Mouse (Mus musculus) retina, adult 2 months (tissue): Measurements from ENCODE around the gene 4931428L18Rik.
"Not testable (repeated sequence)": the region's sequence is repeated elsewhere in the genome, so short reads cannot be mapped to it uniquely, and the experiment has no call there.

Source experiments
- DNase-seq: peaks from one replicate; pipeline ENCODE4 v3.0.0-alpha.2; 2012; ENCODE audit warnings: low read depth, low spot score

Gene 4931428L18Rik

DNA sequence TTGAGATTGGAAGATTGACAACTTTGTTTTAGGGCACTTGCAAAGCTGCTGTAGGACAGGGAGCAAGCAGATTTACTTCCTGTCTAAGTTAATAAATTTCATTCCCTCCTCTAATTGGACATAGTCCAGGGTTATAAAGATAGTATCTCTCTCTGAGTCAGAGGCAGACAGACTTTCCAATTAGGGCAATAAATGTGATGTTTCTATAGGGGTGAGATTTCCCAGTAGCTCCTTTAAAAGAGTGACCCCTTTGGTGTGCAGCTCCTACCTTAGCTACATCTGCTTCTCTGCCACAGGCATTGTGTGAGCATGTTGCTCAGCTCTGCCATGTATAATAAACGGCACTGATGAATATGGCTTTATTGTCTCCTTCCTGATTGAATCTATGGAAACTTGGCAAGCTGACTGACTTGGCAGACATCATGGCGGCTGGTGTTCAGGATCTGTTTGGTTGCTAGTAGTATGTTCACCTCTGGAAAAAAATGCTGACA is 163.6 kb downstream of the 4931428L18Rik start:
- DNase-seq = no peak

DNA sequence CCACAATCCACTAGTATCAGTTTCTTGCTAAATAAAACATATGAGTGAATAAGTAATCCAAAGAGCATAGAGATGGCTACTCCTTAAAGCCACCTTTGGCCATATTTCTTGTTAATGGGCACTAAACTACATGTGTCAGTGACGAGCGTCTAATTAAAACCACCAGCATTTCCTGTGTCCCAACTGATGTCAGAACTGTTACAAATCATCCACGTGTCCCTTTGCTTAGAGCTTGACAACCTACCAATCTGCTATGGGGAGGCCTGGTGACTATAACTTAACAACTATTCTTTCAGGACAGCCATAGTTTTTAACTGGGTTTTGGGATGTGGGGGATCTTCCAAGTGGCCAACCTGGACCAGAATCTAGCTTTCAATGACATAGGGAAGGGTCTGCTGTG is 164.3 kb downstream of the 4931428L18Rik start:
- no peak for DNase-seq

DNA sequence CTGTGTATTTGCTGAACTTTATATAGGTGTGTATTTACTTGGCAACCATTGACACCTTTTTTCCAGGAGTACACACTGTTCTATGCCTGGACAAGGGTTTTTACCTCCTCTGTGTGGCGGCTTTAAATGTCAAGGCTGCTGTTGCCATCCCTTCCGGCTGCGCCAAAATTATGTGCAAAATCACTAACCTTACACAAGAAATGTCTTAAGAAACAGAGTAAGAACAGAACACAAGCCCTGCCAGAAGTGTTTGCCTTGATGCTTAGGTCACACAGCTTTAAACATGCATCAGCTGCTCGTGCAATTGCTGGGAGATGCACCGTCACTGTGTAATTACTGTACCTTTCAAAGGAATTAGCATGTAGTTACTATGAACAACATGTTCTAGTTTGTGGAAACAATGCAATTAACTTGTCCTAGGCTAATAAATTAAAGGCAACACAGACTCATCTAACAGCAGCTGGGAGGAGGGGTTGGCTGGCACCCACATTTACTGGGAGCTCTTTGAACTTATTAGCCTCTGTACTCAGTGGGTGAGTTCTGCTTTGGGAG is 171.0 kb downstream of the 4931428L18Rik start:
- no peak for DNase-seq

DNA sequence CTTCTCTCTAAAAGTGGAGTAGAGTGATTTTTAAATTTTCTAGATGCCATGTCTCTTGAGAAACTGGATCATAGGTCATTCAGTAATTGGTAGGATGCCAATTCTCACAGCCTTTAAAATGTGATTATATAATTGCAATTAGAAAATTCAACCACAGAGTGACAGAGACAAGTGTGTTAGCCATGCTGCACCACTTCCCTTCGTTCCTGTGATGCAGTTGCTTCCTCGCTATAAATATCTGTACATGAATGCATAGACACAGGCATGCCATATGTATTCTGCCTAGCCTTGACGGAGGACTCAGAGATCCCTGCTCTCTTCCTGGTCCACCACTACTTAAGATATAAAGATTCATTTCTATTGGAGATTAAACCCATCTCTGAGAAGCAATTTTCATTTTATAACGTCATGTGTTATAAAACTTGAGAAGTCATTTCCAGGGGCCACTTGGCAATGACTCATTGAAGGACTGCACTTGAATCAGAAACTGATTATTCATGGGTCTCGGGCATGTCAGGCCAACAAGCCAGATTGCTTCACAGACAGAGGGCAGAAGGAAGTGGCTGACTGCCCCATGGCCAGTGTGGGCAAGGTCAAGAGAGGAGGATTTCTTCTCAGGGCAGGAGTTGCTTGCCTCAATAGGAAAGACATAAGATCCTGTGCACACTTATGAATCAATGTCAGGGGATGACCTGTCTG is 172.4 kb downstream of the 4931428L18Rik start:
- no peak for DNase-seq

DNA sequence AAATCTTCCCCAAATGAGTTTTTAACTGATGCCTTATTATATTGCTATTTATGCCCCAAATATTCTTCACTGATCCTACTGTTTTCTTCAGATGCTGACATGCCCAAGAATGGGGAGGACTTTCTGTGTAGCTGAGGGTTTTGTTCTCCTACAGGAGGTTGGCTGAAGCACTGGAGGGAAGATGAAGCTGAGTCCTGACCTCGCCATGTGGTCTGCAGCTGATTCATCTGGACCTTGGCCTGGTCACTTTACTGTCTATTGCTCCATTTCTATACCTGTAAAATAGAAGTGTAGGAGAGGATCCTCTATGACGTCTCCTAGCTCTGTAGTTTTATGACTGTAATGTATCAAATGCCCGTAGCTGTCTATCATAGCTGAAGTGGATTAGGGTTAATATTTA is 179.3 kb downstream of the 4931428L18Rik start:
- DNase-seq = no peak

DNA sequence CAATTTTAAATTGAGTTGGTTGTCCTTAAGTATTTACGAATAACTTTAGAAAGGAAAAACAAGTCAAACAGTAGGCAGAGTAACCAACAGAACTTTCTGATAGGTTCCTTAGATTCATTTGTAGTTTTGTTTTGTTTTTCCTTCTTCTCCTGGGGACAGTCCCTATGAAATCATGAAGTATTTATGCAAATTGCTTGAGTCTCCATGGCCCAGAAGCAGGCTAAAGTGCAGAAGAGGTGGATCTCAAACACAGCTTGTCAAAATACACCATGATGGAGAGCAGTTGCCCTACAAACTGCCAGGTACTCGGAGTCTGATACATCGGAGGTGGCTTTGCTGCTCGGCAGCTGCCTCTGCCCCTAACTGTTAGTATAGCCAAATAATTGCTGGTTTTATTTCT is 179.7 kb downstream of the 4931428L18Rik start:
- no peak for DNase-seq

DNA sequence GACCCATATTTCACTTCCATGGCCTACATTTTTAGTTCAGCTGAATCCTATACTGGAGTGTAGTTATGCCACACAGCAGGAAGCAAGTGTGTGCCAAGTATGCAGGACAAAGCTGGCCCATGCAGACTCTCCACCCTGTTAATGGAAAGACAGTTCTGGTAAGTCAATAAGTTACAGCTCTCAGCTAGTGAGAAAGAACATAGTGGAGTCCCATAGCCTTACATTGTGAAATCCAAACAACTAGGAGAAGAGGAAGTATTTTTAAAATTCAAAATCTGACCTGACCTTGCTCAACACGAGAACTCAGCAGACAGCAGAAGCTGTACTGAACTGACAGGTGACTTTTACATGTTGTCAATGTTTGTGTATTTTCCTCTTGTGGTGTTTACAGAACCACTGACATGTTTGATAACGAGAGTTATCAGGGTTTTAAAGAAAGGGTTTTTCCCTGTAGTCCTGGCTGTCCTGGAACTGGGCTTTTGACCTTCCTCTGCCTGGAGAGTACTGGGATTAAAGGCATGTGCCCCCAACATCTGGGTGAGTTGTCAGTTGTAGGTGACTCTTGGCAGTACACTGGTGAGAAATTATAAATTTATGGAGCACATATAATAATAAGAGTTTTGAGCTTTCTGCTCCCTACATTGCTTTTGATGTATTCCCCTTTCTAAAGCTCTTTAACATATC is 188.5 kb downstream of the 4931428L18Rik start:
- DNase-seq = no peak

DNA sequence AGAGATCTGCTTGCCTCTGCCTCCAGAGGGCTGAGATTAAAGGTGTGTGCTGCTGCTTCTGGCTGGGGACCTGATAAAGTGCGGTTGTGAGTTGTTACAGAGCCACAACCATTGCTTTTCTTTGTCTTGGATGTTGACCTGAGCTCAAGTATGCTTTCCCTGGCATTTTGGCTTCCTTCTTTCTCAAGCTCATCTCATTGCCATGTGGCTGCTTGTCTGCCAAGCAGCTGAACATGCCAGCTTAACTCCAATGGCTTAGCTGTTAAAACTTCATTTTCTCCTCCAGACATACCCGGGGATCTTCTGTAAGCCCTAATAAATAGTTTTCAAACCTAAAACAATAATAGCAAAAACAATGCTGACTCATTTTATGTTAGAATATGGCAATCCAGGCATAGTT is 190.1 kb downstream of the 4931428L18Rik start:
- DNase-seq = no peak

DNA sequence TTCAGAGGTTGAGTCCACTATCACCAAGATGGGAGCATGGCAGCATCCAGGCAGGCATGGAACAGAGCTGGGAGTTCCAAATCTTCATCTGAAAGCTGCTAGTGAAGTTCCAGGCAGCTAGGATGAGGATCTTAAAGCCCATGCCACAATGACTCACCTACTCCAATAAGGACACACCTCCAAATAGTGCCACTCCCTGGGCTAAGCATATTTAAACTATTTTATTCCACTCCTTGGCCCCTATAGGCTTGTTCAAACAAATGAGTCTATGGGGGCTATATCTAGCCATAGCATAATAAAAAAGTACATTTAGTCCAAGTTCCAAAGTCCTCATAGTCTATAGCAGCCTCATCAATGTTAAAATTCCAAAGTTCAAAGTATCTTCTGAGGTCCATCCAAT is 199.3 kb downstream of the 4931428L18Rik start:
- DNase-seq = no peak

DNA sequence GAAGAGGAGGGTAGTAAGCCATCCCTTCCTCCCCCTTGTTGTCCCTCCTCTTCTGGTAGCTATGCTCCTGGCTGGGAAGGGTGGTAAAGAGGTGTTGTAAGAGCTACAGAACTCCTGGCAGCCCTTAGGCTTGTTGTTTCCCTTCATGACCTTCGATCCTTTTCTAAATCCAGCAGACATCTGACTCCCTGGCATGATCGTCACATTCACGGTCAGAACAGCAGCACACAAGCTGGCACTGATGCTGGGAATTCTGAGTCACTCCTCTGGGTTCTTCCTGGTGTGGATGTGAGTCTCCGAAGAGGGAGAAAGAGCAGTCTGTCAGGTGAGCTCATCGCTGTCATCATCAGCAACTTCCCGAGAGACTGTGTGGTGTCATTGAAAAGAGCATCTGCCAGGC is 203.2 kb downstream of the 4931428L18Rik start:
- no peak for DNase-seq

DNA sequence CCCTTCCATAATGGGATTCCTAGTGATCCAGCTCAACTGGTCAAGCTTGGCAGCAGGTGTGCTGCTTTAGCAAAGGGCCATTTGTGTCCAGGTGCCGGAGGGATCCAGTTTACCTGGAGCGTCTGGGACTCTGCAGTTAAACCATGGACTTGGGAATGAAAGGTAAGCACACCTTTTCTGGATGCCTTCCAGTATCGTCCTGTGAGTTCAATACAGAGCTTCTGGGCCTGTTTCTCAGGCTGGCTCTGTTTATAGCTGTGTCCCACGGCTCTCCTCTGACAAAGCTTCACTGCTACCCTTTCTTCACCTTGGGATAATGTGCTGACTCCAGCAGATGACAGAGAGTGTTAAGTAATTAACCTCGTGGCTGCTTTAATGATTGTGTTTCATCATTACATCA is 205.1 kb downstream of the 4931428L18Rik start:
- no peak for DNase-seq

DNA sequence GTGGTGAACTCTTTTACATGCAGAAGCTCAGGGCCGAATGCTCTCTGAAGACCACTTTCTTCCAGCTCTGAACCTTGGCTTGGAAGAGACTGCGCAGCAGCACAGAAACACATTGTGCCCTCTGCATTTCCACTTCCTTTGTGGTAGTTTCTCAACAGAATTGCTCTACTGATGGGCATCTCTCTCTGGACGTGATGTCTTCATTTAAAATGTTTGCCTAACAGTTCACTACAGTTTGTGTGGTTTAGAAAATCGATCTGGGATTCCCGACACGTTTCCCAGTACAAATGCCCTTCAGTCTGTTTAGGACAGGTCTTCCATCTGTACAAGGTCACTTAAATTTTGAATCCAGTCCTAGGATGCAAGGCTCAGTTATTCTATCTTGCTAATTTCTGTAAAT is 206.4 kb downstream of the 4931428L18Rik start:
- no peak for DNase-seq

DNA sequence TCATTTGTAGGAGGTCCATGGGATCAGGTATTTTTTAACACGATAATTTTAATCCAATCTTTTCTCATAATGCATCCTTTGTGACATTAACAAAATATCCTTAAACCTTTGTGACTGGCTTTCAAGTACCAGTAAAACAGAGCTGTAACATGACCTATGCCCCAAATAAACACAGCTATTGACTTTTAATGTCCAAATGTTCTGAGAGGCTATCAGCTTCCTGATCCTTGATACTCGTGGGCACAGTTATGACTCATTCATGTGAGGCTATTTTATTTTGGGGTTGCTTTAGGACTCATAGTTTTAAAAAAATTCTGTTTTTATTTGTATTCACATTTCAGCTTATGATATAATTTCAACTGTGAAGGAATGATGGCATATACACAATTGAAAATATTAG is 207.2 kb downstream of the 4931428L18Rik start:
- no peak for DNase-seq

DNA sequence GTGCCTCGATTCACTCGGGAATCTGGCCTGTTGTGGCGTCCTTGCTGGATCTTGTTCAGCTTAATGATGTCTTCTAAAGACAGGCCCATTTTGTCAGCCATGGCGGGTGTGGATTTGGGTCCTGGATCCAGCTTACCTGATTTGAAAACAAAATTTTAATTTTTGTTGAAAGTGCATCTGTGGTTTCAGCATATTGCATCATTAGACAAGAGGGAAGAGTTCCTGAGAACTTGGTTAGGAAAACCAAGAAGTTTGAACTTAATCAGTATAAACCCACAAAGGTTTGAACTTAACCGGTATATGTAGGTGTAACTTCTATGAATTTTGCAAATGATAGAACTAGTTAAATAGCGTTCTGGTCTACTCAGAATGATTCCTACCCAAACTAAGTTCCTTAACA is 244.6 kb downstream of the 4931428L18Rik start, which contains the start of gene AC153137.1:
Gene AC153137.1, minus strand, starts transcription at position 101 of the 400 bp plus-strand sequence.
- not testable (repeated sequence) for DNase-seq

DNA sequence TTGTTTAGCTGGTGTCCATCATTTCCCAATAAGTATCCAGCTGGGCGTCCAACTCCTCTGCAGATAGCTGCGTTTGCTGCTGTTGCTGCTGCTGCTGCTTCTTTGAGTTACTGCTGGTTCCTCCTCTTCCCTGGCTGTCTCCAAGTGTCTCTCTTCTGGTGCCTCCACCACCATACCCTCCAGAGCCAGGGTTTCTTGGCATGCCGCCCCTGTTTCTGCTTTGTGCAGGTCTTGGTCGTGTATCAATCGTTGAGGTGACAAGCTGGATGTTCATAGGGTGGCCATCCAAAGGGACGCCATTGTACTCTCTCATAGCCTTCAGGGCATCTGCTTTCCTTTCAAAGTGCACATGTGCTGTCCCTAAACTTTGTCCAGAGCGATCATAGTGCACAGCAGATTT is 245.2 kb downstream of the 4931428L18Rik start:
- DNase-seq = not testable (repeated sequence)

DNA sequence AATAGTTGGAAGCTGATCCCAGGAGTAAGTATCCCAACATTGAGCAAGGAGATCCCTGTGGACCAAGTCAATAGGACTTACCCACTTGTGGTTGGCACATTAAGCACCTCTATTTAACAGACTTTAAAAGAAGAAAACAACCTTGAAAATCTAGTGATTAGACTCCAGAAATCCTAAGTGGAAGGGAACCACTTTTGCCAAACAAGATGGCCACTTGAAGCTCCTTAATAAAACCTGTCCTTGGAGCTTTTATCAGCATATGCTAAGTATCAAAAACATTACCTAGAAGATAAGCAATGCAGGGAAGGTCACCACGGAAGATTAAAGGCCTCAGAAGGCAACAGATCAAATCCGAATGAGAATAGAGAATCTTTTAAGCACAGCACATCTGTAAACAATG is 270.7 kb downstream of the 4931428L18Rik start:
- no peak for DNase-seq

DNA sequence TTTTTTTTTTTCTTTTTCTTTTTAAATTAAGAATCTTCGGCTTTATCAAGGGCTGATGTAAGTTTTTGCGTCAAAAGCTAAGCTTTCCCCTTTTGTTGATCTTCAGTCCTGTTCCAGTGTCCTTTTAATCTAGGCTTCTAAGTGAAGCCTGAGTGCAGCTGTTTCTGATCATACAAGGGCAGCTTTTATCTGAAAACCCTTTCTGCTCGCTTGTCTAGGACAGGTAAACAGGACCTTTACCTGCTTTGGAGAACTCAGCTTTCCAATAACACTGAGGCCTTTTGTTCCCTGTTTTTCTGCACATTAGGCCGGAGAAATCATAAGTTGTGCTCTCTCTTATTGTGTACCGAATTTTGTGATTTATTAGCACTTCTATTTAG is 272.0 kb downstream of the 4931428L18Rik start:
- no peak for DNase-seq

DNA sequence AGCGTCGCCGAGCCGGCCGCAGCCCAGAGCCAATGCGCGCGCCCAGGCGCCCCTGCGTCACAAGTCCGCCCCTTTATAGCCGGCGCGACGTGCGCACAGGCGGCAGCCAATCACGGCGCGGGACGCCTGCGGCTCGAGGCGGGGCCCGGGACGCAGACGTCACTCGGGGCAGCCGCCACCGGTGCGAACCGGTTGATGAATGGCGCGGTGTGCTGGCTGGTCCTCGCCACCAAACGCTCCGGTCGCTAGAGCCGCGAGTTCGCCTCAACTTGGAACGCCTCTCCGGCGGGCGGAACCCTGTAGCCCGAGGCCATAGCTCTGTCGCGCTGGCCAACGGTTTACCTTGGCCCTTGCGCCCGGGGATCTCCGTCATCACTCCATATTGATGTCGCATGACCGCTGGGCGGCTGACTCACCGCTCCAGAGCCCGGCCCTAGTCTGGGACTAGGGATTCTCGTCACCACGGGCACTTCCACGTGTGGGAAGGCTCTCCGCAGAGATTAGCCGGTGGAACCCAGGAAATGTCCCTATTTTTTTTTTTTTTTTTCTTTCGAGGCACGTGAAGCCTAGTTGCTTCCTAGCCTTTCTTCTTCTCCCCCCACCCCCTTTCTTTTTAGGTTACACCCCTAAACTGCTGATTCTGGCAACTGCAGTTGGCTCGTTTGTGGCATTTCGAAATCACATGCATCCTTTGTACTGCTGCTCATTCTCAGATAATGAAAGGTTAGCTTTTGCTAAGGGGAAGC is 272.6 kb downstream of the 4931428L18Rik start:
- peak; percentile 94 for DNase-seq

DNA sequence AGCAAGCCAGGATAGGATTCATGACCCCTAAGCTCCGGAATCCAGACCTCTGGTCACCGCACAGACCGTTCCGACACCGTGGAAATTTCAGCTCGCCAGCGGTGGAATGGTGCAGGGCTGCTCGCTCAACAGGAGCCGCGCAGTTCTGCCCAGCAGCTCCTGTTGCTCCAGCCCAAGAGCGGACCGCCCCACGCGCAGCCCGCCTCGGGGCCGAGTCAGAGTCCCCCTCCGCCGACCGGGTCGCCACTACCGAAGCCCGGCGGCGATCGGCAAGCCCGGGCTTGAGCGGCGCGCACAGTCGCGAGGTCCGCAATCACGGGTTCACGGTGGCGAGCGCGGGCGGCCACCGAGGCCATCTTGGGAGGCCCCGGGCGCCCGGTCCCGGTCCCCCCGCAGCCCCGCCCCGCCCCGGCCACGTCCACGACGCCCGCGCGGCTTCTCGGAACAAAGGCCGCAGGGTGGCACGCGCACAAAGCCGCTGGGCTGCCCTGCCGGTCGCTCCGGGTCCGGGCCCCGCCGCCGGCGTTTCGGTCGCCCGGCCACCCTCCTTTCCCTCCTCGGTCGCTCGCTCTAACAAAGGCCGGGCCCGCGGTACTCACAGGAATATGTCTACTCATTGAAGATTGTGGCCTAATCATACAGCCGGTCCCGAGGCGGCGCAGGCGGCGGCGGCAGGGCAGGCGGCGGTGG is 273.4 kb downstream of the 4931428L18Rik start:
- DNase-seq = peak; percentile 22

DNA sequence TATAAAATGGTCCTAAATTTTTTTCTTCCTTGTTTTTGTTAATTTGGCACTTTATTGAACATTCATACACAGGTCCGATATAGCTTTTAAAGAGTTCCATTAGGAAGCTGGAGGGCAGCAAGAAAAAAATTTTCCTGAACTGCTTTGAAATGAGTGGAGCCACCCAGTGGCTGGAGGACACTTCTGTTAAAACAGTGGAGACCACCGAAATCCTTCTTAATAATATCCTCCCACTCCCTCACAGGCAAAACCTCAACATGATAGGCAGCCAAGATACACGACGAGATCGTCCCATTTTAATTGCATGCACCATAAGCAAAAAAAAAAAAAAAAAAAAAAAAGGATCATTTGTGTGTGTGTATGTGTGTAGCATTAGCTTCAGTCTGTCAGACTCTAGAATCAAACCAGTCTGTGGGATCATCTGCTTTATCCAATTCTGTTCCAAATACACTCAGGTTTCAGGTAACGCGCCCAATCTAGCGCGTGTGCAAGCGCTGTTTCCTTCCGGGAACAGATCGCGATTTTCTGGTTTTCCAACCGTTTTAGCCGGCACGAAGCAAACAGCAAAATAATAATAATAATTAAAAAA is 274.0 kb downstream of the 4931428L18Rik start:
- no peak for DNase-seq
